Mouse (Mus musculus) Patski (cell line): ENCODE results near the gene Rnase13. TPM values are rescaled to one million over a fixed set of nuclear protein-coding genes. Genes with fewer than 3 reads are reported as not detected.

Experiments
- ATAC-seq: fragments of 100-300 bp; one replicate; pipeline ENCODE4 v1.8.0; 2021
- CTCF ChIA-PET: fragments of 350-600 bp; sonication (Branson Sonifier 250); formaldehyde crosslinking; loops from one replicate; lab custom pipeline; 2022; ENCODE audit warnings: inconsistent platforms; lab: Charles Lee
- POLR2A ChIA-PET: fragments of 350-600 bp; sonication (Branson Sonifier 250); formaldehyde crosslinking; loops from one replicate; lab custom pipeline; 2022; ENCODE audit warnings: antibody characterized with exemption, inconsistent platforms; lab: Charles Lee
- DNase-seq: peaks from one replicate; pipeline ENCODE4 v3.0.0-alpha.2; 2011; ENCODE audit warnings: low read depth, low spot score
- H3K27me3 ChIP-seq: fragments of 371-371 bp; one replicate; pipeline ENCODE4 v1.5.1; 2021
- CTCF ChIP-seq: fragments of 100-300 bp; IDR thresholded peaks from one replicate; pipeline ENCODE4 v1.5.1; 2021
- in situ Hi-C: fragments of 300-500 bp; cut with MboI; formaldehyde crosslinking; loops from 3 replicates; pipeline ENCODE4 v1.11.1; 2018; ENCODE audit warnings: low pct_unique_long_range_greater_than_20kb, mixed read lengths
- polyA plus RNA-seq: library from polyadenylated mRNA; unstranded; gene quantifications from one replicate; pipeline ENCODE4 v1.2.3, GENCODE M21; 2021

Gene Rnase13
- polyA plus RNA-seq, 1 experiment from 2014 or later = not detected

GRCm38 (mm10) chr14:51913062-51913959, 9.3 kb downstream of the Rnase13 start:
- in situ Hi-C loops = no loop called here
- peak; percentile 22 for ATAC-seq
- peaks cover 20% of the 10 kb centered on the region for H3K27me3 ChIP-seq
- CTCF ChIA-PET = interaction anchor here (1.0 to 1.3 kb wide), 3 partner anchors 9 to 46 kb away, joined by 3 to 6 read pairs (median 4); no protein-coding TSS in a partner anchor
- POLR2A ChIA-PET = no interaction called here
- TF ChIP-seq CTCF = no peak
- no peak for DNase-seq

- CTCF ChIA-PET = interaction anchor here (0.8 to 1.2 kb wide), 4 partner anchors 9 to 50 kb away, joined by 3 to 4 read pairs (median 3); no protein-coding TSS in a partner anchor
- ATAC-seq (no peak), DNase-seq (no peak)
- POLR2A ChIA-PET = no interaction called here
- in situ Hi-C loops = no loop called here
- H3K27me3 ChIP-seq = peaks cover 20% of the 10 kb centered on the region
- no peak for TF ChIP-seq CTCF
These were observed 10.0 kb downstream of the Rnase13 start for GRCm38 (mm10) chr14:51912391-51913061.

GRCm38 (mm10) chr14:51911301-51911700, 11.3 kb downstream of the Rnase13 start:
- in situ Hi-C loops = no loop called here
- no peak for DNase-seq
- POLR2A ChIA-PET = interaction anchor here (0.7 kb wide), 1 partner anchor 15 kb away, joined by 4 read pairs; no protein-coding TSS in a partner anchor

GRCm38 (mm10) chr14:51906102-51906501, 16.5 kb downstream of the Rnase13 start:
- TF ChIP-seq CTCF = no peak
- POLR2A ChIA-PET = no interaction called here
- H3K27me3 ChIP-seq = peaks cover 8% of the 10 kb centered on the region
- CTCF ChIA-PET = interaction anchor here (1.2 to 2.1 kb wide), 5 partner anchors 20 to 114 kb away, joined by 3 to 6 read pairs (median 5); partner anchors contain the start of gene Zfp219
- DNase-seq (no peak), ATAC-seq (no peak)
- in situ Hi-C loops = loop anchor here (5.0 to 10.0 kb wide), 2 partner anchors 116 to 429 kb away; partner anchors contain the start of gene Zfp219

More at GRCm38 (mm10) chr14:51911301-51911700, 11.3 kb downstream of the Rnase13 start:
- CTCF ChIA-PET = no interaction called here
- no peak for TF ChIP-seq CTCF
- no peak for ATAC-seq
- peaks cover 20% of the 10 kb centered on the region for H3K27me3 ChIP-seq

GRCm38 (mm10) chr14:51904706-51905105, 17.9 kb downstream of the Rnase13 start:
- TF ChIP-seq CTCF = no peak
- in situ Hi-C loops = loop anchor here (5.0 to 10.0 kb wide), 2 partner anchors 118 to 430 kb away; partner anchors contain the start of gene Zfp219
- POLR2A ChIA-PET = no interaction called here
- H3K27me3 ChIP-seq = peaks cover 4% of the 10 kb centered on the region
- ATAC-seq = no peak
- no peak for DNase-seq
- CTCF ChIA-PET = interaction anchor here (0.8 to 2.4 kb wide), 11 partner anchors 8 to 115 kb away, joined by 3 to 10 read pairs (median 4); partner anchors contain the start of genes Ndrg2, Slc39a2 and Zfp219

- ChIA-PET CTCF (interaction anchor here (1.1 to 2.4 kb wide), 9 partner anchors 9 to 117 kb away, joined by 3 to 10 read pairs (median 4); partner anchors contain the start of genes Ndrg2, Slc39a2 and Zfp219), POLR2A (no interaction called here)
- TF ChIP-seq CTCF = no peak
- H3K27me3 ChIP-seq = no peaks in the 10 kb centered on the region
- DNase-seq (no peak), ATAC-seq (no peak)
- in situ Hi-C loops = loop anchor here (10.0 kb wide), 1 partner anchor 431 kb away; no protein-coding TSS in a partner anchor
These were observed 18.8 kb downstream of the Rnase13 start for GRCm38 (mm10) chr14:51903782-51904181.

GRCm38 (mm10) chr14:51902806-51903710, 19.5 kb downstream of the Rnase13 start:
- H3K27me3 ChIP-seq = no peaks in the 10 kb centered on the region
- POLR2A ChIA-PET = no interaction called here
- in situ Hi-C loops = loop anchor here (10.0 kb wide), 1 partner anchor 432 kb away; no protein-coding TSS in a partner anchor

GRCm38 (mm10) chr14:51899351-51899750, 23.2 kb downstream of the Rnase13 start:
- POLR2A ChIA-PET = no interaction called here
- in situ Hi-C loops = no loop called here
- no peak for DNase-seq

More at GRCm38 (mm10) chr14:51902806-51903710, 19.5 kb downstream of the Rnase13 start:
- CTCF ChIA-PET = interaction anchor here (0.6 to 2.4 kb wide), 8 partner anchors 10 to 117 kb away, joined by 3 to 10 read pairs (median 4); partner anchors contain the start of genes Slc39a2 and Zfp219
- peak; percentile 81 for TF ChIP-seq CTCF
- ATAC-seq (peak; percentile 76), DNase-seq (no peak)

GRCm38 (mm10) chr14:51896539-51897170, 25.9 kb downstream of the Rnase13 start:
- no peak for TF ChIP-seq CTCF
- POLR2A ChIA-PET = interaction anchor here (0.6 kb wide), 1 partner anchor 15 kb away, joined by 4 read pairs; no protein-coding TSS in a partner anchor

More at GRCm38 (mm10) chr14:51899351-51899750, 23.2 kb downstream of the Rnase13 start:
- CTCF ChIA-PET = no interaction called here
- TF ChIP-seq CTCF = no peak
- H3K27me3 ChIP-seq = no peaks in the 10 kb centered on the region
- no peak for ATAC-seq

More at GRCm38 (mm10) chr14:51896539-51897170, 25.9 kb downstream of the Rnase13 start:
- DNase-seq = no peak
- ATAC-seq = no peak
- in situ Hi-C loops = no loop called here
- no peaks in the 10 kb centered on the region for H3K27me3 ChIP-seq
- CTCF ChIA-PET = no interaction called here
